In genomic region chr4:149734246-149734645, GRCm38 (mm10) we compare ENCODE assay signal across 9 mouse cellular contexts. TPM values are rescaled to one million over a fixed set of nuclear protein-coding genes. Genes with fewer than 3 reads are reported as not detected.
DNase-seq lines count a peak whose midpoint lies in the region; ATAC-seq and TF ChIP-seq lines count a peak whose summit lies in the region.
"Had no signal": no experiment of that assay in that cellular context is flagged by ENCODE, and none has a peak within 500 bp of the region (broad histone marks: within the 10 kb centered on the region; RNA-seq: fewer than 3 reads in every experiment).

No protein-coding gene starts in this region.

- no peak for ATAC-seq in kidney, embryonic 15.5 days (replicated peaks; ENCODE audit: low FRiP score)
- ATAC-seq in hindbrain, embryonic 12.5 days (ENCODE audit: low FRiP score) = no peak
- ATAC-seq in midbrain, postnatal 0 days (ENCODE audit: low FRiP score) = no peak

- no peaks in the 10 kb centered on the region for H3K27me3 ChIP-seq in kidney, embryonic 15.5 days
- H3K27me3 ChIP-seq in hindbrain, embryonic 12.5 days = no peaks in the 10 kb centered on the region
- H3K27me3 ChIP-seq in midbrain, postnatal 0 days (ENCODE audit: insufficient read depth, low read length) = no peaks in the 10 kb centered on the region
- H3K27me3 ChIP-seq: liver, embryonic 13.5 days had no signal

- no peak for TF ChIP-seq CTCF in midbrain, postnatal 0 days (IDR thresholded peaks at IDR 0.05)

- no peak overlapping the region for H3K4me3 ChIP-seq in kidney, embryonic 15.5 days (replicated peaks)
- H3K4me3 ChIP-seq in hindbrain, embryonic 12.5 days = no peak overlapping the region
- H3K4me3 ChIP-seq in midbrain, postnatal 0 days (ENCODE audit: low read depth, low read length) = no peak overlapping the region
- H3K4me3 ChIP-seq: liver, embryonic 13.5 days had no signal

- DNase-seq in cerebellum, adult 18-20 months = peak; percentile 24 to 33
- no peak for DNase-seq in cerebellum, postnatal 4 days (ENCODE audit: low spot score in 2 of 2)
- DNase-seq in kidney, adult 18-20 months = no peak
- DNase-seq in midbrain, postnatal 0 days (ENCODE audit: low spot score) = no peak
- DNase-seq in left cerebral cortex, adult 8-10 months (ENCODE audit: low spot score in 2 of 2) = no peak
- no peak for DNase-seq in lung, postnatal 14 days
- DNase-seq: liver, embryonic 13.5 days had no signal

- peaks cover 69% of the 10 kb centered on the region for H3K4me1 ChIP-seq in kidney, embryonic 15.5 days
- H3K4me1 ChIP-seq in hindbrain, embryonic 12.5 days = peaks cover 61% of the 10 kb centered on the region
- H3K4me1 ChIP-seq in midbrain, postnatal 0 days (ENCODE audit: insufficient read depth, low read length) = peaks cover 34% of the 10 kb centered on the region

- H3K9me3 ChIP-seq in kidney, embryonic 15.5 days (replicated peaks) = no peaks in the 10 kb centered on the region
- no peaks in the 10 kb centered on the region for H3K9me3 ChIP-seq in hindbrain, embryonic 12.5 days (replicated peaks)
- no peaks in the 10 kb centered on the region for H3K9me3 ChIP-seq in midbrain, postnatal 0 days (ENCODE audit: low read length)
- H3K9me3 ChIP-seq: liver, embryonic 13.5 days had no signal

- H3K27ac ChIP-seq in kidney, embryonic 15.5 days = peak overlapping the region; percentile 56
- H3K27ac ChIP-seq in hindbrain, embryonic 12.5 days = peak overlapping the region; percentile 56
- H3K27ac ChIP-seq in midbrain, postnatal 0 days (ENCODE audit: low read depth, low read length) = peak overlapping the region; percentile 21; the same call in 1 of the 2 replicates
- H3K27ac ChIP-seq: liver, embryonic 13.5 days had no signal

- 80% methylated on average over 6 of the region's 6 CpGs for WGBS in kidney, embryonic 15.5 days
- 84% methylated on average over 6 of the region's 6 CpGs for WGBS in hindbrain, embryonic 12.5 days
- 79% methylated on average over 6 of the region's 6 CpGs for WGBS in midbrain, postnatal 0 days

- no peak overlapping the region for H3K4me2 ChIP-seq in kidney, embryonic 15.5 days
- H3K4me2 ChIP-seq in hindbrain, embryonic 12.5 days (replicated peaks) = no peak overlapping the region
- peak overlapping the region; percentile 31; the same call in 1 of the 2 replicates for H3K4me2 ChIP-seq in midbrain, postnatal 0 days (ENCODE audit: low read depth, low read length, poor library complexity, severe bottlenecking)
- H3K4me2 ChIP-seq: liver, embryonic 13.5 days had no signal

- peaks cover 32% of the 10 kb centered on the region for H3K36me3 ChIP-seq in kidney, embryonic 15.5 days
- peaks cover 21% of the 10 kb centered on the region for H3K36me3 ChIP-seq in hindbrain, embryonic 12.5 days
- peaks cover 21% of the 10 kb centered on the region for H3K36me3 ChIP-seq in midbrain, postnatal 0 days (ENCODE audit: insufficient read depth, low read length)

- H3K9ac ChIP-seq in kidney, embryonic 15.5 days = 0 out of 2 replicates have a peak overlapping the region, but pooled peaks have one; percentile 14
- H3K9ac ChIP-seq in hindbrain, embryonic 12.5 days = peak overlapping the region; percentile 44
- H3K9ac ChIP-seq in midbrain, postnatal 0 days (replicated peaks; ENCODE audit: low read length, poor library complexity, severe bottlenecking) = no peak overlapping the region; the same call in 1 of the 2 replicates
- H3K9ac ChIP-seq: liver, embryonic 13.5 days had no signal

RNA-seq across cellular contexts. Expression of gene Tmem201, which starts 3.6 kb away (rescaled TPM):
- 35.4 and 42.2 TPM in 2 replicates for polyA plus RNA-seq in kidney, embryonic 15.5 days (2015; fragmentation: Nextera tagmentation; extraction: Ambion mirVana)
- 39.6 and 39.7 TPM in 2 replicates for polyA plus RNA-seq in hindbrain, embryonic 12.5 days (2016; fragmentation: Nextera tagmentation; extraction: Ambion mirVana)
- 55.2 and 67.8 TPM in 2 replicates for total RNA-seq in midbrain, postnatal 0 days (2014; rRNA removed)
- polyA plus RNA-seq in midbrain, postnatal 0 days (2015; fragmentation: Nextera tagmentation; extraction: Ambion mirVana) = 44.8 and 48.5 TPM in 2 replicates
- total RNA-seq in left cerebral cortex, adult 8-10 months (2022) = 10 to 100 TPM; 65.4 to 71.4 (median 69.0) TPM

RNA-seq across cellular contexts. Expression of gene Pik3cd, which starts 31.9 kb away (rescaled TPM):
- 4.2 and 4.8 TPM in 2 replicates for polyA plus RNA-seq in kidney, embryonic 15.5 days (2015; fragmentation: Nextera tagmentation; extraction: Ambion mirVana)
- polyA plus RNA-seq in hindbrain, embryonic 12.5 days (2016; fragmentation: Nextera tagmentation; extraction: Ambion mirVana) = 16.9 and 19.6 TPM in 2 replicates
- 15.9 and 18.5 TPM in 2 replicates for total RNA-seq in midbrain, postnatal 0 days (2014; rRNA removed)
- polyA plus RNA-seq in midbrain, postnatal 0 days (2015; fragmentation: Nextera tagmentation; extraction: Ambion mirVana) = 9.7 and 10.4 TPM in 2 replicates
- 10 to 100 TPM; 21.6 to 25.5 (median 23.3) TPM for total RNA-seq in left cerebral cortex, adult 8-10 months (2022)

RNA-seq across cellular contexts. Expression of gene Slc25a33, which starts 39.8 kb away (rescaled TPM):
- 14.2 and 16.0 TPM in 2 replicates for polyA plus RNA-seq in kidney, embryonic 15.5 days (2015; fragmentation: Nextera tagmentation; extraction: Ambion mirVana)
- 18.8 and 18.9 TPM in 2 replicates for polyA plus RNA-seq in hindbrain, embryonic 12.5 days (2016; fragmentation: Nextera tagmentation; extraction: Ambion mirVana)
- total RNA-seq in midbrain, postnatal 0 days (2014; rRNA removed) = 16.6 and 19.8 TPM in 2 replicates
- polyA plus RNA-seq in midbrain, postnatal 0 days (2015; fragmentation: Nextera tagmentation; extraction: Ambion mirVana) = 32.7 and 34.8 TPM in 2 replicates
- 10 to 100 TPM; 31.9 to 33.7 (median 32.4) TPM for total RNA-seq in left cerebral cortex, adult 8-10 months (2022)

Comparison
In these comparisons a context has a peak if more than half of its experiments do, and no peak if none do; other contexts are left out.
1. DNase-seq: peak in cerebellum, adult 18-20 months (2 of 2); none in cerebellum, postnatal 4 days (0 of 2), kidney, adult 18-20 months (single experiment), midbrain, postnatal 0 days (single experiment), left cerebral cortex, adult 8-10 months (0 of 2) and lung, postnatal 14 days (single experiment).
2. Peak in every context shown above with its lines, with median percentiles within 50 percentile points of each other: H3K27ac ChIP-seq.